Mouse (Mus musculus): ENCODE data around the gene Fzr1. TPM values are rescaled to one million over a fixed set of nuclear protein-coding genes. Genes with fewer than 3 reads are reported as not detected.

Fzr1 gene
- total RNA-seq, 2 experiments from 2014 or later: 30.5 to 32.7 TPM

GRCm38 (mm10) chr10:81321436-81321835 lies 56.9 kb downstream of the Fzr1 start:
- intact Hi-C loops (cut with DNase I): no loop called here
- DNase-seq: no peak

GRCm38 (mm10) chr10:81320550-81321347 lies 57.6 kb downstream of the Fzr1 start, which contains the start of gene Cactin:
Gene Cactin (plus strand): TSS chr10:81321103.
- intact Hi-C loops (cut with DNase I): no loop called here

GRCm38 (mm10) chr10:81319741-81320549 lies 58.4 kb downstream of the Fzr1 start:
- peak; percentile 93 to 94 for DNase-seq
- intact Hi-C loops (cut with DNase I): no loop called here

More at GRCm38 (mm10) chr10:81320550-81321347, 57.6 kb downstream of the Fzr1 start, which contains the start of gene Cactin:
- DNase-seq: peak; percentile 99

GRCm38 (mm10) chr10:81319330-81319699 lies 59.0 kb downstream of the Fzr1 start:
- peak in 1 of 2 experiments; percentile 40 for DNase-seq
- intact Hi-C loops (cut with DNase I): no loop called here

GRCm38 (mm10) chr10:81318589-81319329 lies 59.6 kb downstream of the Fzr1 start:
- intact Hi-C loops (cut with DNase I): no loop called here
- DNase-seq: no peak

- no peak for DNase-seq
- intact Hi-C loops (cut with DNase I): no loop called here
Observed at GRCm38 (mm10) chr10:81317273-81317672, 61.0 kb downstream of the Fzr1 start.

GRCm38 (mm10) chr10:81316338-81317060 lies 61.8 kb downstream of the Fzr1 start:
- intact Hi-C loops (cut with DNase I): no loop called here
- peak in 1 of 2 experiments; percentile 49 for DNase-seq

Small RNAs within 50 kb of the gene (microRNA-seq; reads per million reads assigned to microRNA genes)
- gene Mir1191b (0.27 to 0.36 reads per million in 2 experiments), gene Mir6913 (0.27 to 2.3 reads per million in 2 experiments)

Other genes with a start within 250 kb of the Fzr1 start
- 10 to 100 TPM; 40.8 to 43.2 TPM for gene Zbtb7a, start 243.3 kb downstream of the Fzr1 start, total RNA-seq (2021)
- gene Pias4, start 210.6 kb downstream of the Fzr1 start, total RNA-seq (2021): 10 to 100 TPM; 15.2 to 18.3 TPM
- 1,000 to 10,000 TPM; 1,113 to 1,165 TPM for gene Eef2, start 201.9 kb downstream of the Fzr1 start, total RNA-seq (2021)
- 10 to 100 TPM; 28.4 to 29.2 TPM for gene Dapk3, start 195.5 kb downstream of the Fzr1 start, total RNA-seq (2021)
- gene 4930442H23Rik, start 194.7 kb downstream of the Fzr1 start, total RNA-seq (2021): not detected
- gene Nmrk2, start 176.5 kb downstream of the Fzr1 start, total RNA-seq (2021): 1 to 10 TPM; 3.6 to 9.8 TPM
- gene Atcay, start 147.7 kb downstream of the Fzr1 start, total RNA-seq (2021): under 1 TPM; 0.12 TPM
- 1 to 10 TPM; 2.7 to 3.4 TPM for gene Zfr2, start 145.4 kb downstream of the Fzr1 start, total RNA-seq (2021)
- under 1 TPM; 0.26 to 0.51 TPM for gene Matk, start 125.6 kb downstream of the Fzr1 start, total RNA-seq (2021)
- 10 to 100 TPM; 83.0 to 96.2 TPM for gene Mrpl54, start 111.6 kb downstream of the Fzr1 start, total RNA-seq (2021)
- 10 to 100 TPM; 85.5 to 97.2 TPM for gene Apba3, start 111.6 kb downstream of the Fzr1 start, total RNA-seq (2021)
- gene Tjp3, start 86.9 kb downstream of the Fzr1 start, total RNA-seq (2021): under 1 TPM; 0.14 to 0.34 TPM
- 10 to 100 TPM; 34.8 to 36.7 TPM for gene Pip5k1c, start 85.6 kb downstream of the Fzr1 start, total RNA-seq (2021)
- 10 to 100 TPM; 15.6 to 17.8 TPM for gene Cactin, start 57.4 kb downstream of the Fzr1 start, total RNA-seq (2021)
- 1 to 10 TPM; 5.3 to 7.9 TPM for gene Tbxa2r, start 49.8 kb downstream of the Fzr1 start, total RNA-seq (2021)
- 1 to 10 TPM; 5.2 to 5.5 TPM for gene Gipc3, start 35.2 kb downstream of the Fzr1 start, total RNA-seq (2021)
- 10 to 100 TPM; 74.0 to 82.9 TPM for gene Hmg20b, start 28.0 kb downstream of the Fzr1 start, total RNA-seq (2021)
- gene Mfsd12, start 21.0 kb downstream of the Fzr1 start, total RNA-seq (2021): 10 to 100 TPM; 11.7 to 14.3 TPM
- gene 4930404N11Rik, start 12.7 kb downstream of the Fzr1 start, total RNA-seq (2021): 1 to 10 TPM; 1.2 to 1.3 TPM
- gene Dohh, start 5.9 kb upstream of the Fzr1 start, total RNA-seq (2021): 10 to 100 TPM; 47.6 to 55.3 TPM
- under 1 TPM; 0.51 to 0.84 TPM for gene Gm48551, start 6.0 kb upstream of the Fzr1 start, total RNA-seq (2021)
- under 1 TPM; 0.65 to 0.83 TPM for gene Gm48552, start 10.5 kb upstream of the Fzr1 start, total RNA-seq (2021)
- 1 to 10 TPM; 1.9 to 2.0 TPM for gene Smim24, start 14.5 kb upstream of the Fzr1 start, total RNA-seq (2021)
- gene Nfic, start 77.1 kb upstream of the Fzr1 start, total RNA-seq (2021): 100 to 1,000 TPM; 133 TPM
- gene Celf5, start 104.2 kb upstream of the Fzr1 start, total RNA-seq (2021): under 1 TPM; 0.15 to 0.19 TPM
- 10 to 100 TPM; 55.4 to 62.0 TPM for gene Ncln, start 117.9 kb upstream of the Fzr1 start, total RNA-seq (2021)
- 1 to 10 TPM in 1 of 2 experiments, under 1 TPM in 1; 0.96 to 1.2 TPM for gene S1pr4, start 121.6 kb upstream of the Fzr1 start, total RNA-seq (2021)
- under 1 TPM; 0.73 to 0.76 TPM for gene Gna15, start 145.7 kb upstream of the Fzr1 start, total RNA-seq (2021)
- 10 to 100 TPM; 50.6 to 51.6 TPM for gene Gna11, start 166.7 kb upstream of the Fzr1 start, total RNA-seq (2021)
- gene Aes, start 181.0 kb upstream of the Fzr1 start, total RNA-seq (2021): 100 to 1,000 TPM; 900 to 948 TPM
- 10 to 100 TPM in 1 of 2 experiments, 1 to 10 TPM in 1; 9.4 to 11.2 TPM for gene Tle2, start 196.0 kb upstream of the Fzr1 start, total RNA-seq (2021)
- 10 to 100 TPM in 1 of 2 experiments, 1 to 10 TPM in 1; 8.0 to 10.2 TPM for gene Tle6, start 222.6 kb upstream of the Fzr1 start, total RNA-seq (2021)
- 1 to 10 TPM; 1.8 to 2.2 TPM for gene BC025920, start 227.8 kb upstream of the Fzr1 start, total RNA-seq (2021)
- 10 to 100 TPM; 10.7 to 11.0 TPM for gene Sirt6, start 249.3 kb upstream of the Fzr1 start, total RNA-seq (2021)

Measured in heart, postnatal 14 days (tissue).